Mouse (Mus musculus) CD4-positive naive resting alpha-beta T cell, adult 57 days (primary cell): Measurements from ENCODE around the gene Hsd3b5. TPM values are rescaled to one million over a fixed set of nuclear protein-coding genes. Genes with fewer than 3 reads are reported as not detected.

ENCODE experiments used
- total RNA-seq: library from RNA; stranded (reverse); gene quantifications from one replicate; pipeline ENCODE4 v1.2.4, GENCODE M21; 2023

The Hsd3b5 gene
- total RNA-seq = not detected

GRCm38 (mm10) chr3:98630152-98630551 lies at the start of gene Hsd3b5:
Gene Hsd3b5, minus strand, starts transcription at chr3:98630252.

DNA sequence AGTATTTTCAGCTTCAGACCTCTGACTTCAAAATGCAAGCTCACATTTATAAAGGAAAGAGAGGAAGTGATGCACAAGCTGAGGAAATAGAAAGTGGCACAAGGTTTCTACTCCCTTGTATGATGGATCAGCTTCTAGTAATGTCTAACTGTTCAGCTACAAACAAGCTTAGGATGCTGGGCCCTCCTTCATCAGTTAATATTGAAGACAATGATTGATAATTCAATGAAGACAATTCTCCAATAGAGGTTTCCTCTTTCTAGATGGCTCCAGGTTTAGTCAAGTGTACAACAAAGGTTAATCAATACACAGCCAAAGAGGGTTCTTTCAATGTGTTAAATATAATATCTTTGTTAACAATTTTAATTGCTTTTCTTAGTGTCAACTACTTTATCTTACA lies 41.3 kb downstream of the Hsd3b5 start, which contains the start of gene Gm10681:
TSS of gene Gm10681 (minus strand) at position 101 of the 400 bp plus-strand sequence.

Other genes with a start within 250 kb of the Hsd3b5 start
- not detected for gene Zfp697, start 247.8 kb downstream of the Hsd3b5 start, total RNA-seq
- not detected for gene Gm4450, start 173.1 kb downstream of the Hsd3b5 start, total RNA-seq
- not detected for gene Hsd3b4, start 119.7 kb downstream of the Hsd3b5 start, total RNA-seq
- not detected for gene Gm10681, start 41.4 kb downstream of the Hsd3b5 start, total RNA-seq
- gene Hsd3b2, start 94.3 kb upstream of the Hsd3b5 start, total RNA-seq = not detected
- not detected for gene Hsd3b3, start 132.9 kb upstream of the Hsd3b5 start, total RNA-seq
- gene Hsd3b6, start 184.2 kb upstream of the Hsd3b5 start, total RNA-seq = not detected
- not detected for gene Hsd3b1, start 229.5 kb upstream of the Hsd3b5 start, total RNA-seq